Mouse (Mus musculus): Measurements from ENCODE around the gene Eif2b1.

GRCm38 (mm10) chr5:124555145-124555544 lies 23.8 kb downstream of the Eif2b1 start:
- TF ChIP-seq POLR2A (IDR thresholded peaks at IDR 0.05; ENCODE audit: control insufficient read depth, low read depth, low read length): no peak
- TF ChIP-seq CTCF (IDR thresholded peaks at IDR 0.05; ENCODE audit: control insufficient read depth, insufficient read depth, insufficient replicate concordance, low read depth, low read length): no peak

Measured in testis, adult 2 months (tissue).